Mouse (Mus musculus) cerebellum, postnatal 4 days (tissue): ENCODE results near the gene Pelo.

Experiments
- DNase-seq, 2 experiments: peaks; one replicate each; pipeline ENCODE4 v3.0.0; 2022; ENCODE audit warnings: low spot score in 2 of 2, mixed read lengths in 1 of 2

Gene Pelo

GRCm38 (mm10) chr13:115090069-115090976 lies at the start of gene Pelo:
Gene Pelo (minus strand): TSS chr13:115090186.
- DNase-seq = peak; percentile 85 to 91

GRCm38 (mm10) chr13:115138513-115138912 lies 48.5 kb upstream of the Pelo start:
- DNase-seq = no peak

GRCm38 (mm10) chr13:115136761-115137160 lies 46.8 kb upstream of the Pelo start:
- no peak for DNase-seq

GRCm38 (mm10) chr13:115132435-115132834 lies 42.4 kb upstream of the Pelo start:
- DNase-seq = no peak

GRCm38 (mm10) chr13:115131381-115131780 lies 41.4 kb upstream of the Pelo start:
- no peak for DNase-seq

- DNase-seq = no peak
These were observed 40.0 kb upstream of the Pelo start for GRCm38 (mm10) chr13:115130035-115130434.

- DNase-seq = no peak
These were observed 37.8 kb upstream of the Pelo start for GRCm38 (mm10) chr13:115127826-115128225.

GRCm38 (mm10) chr13:115126534-115126933 lies 36.5 kb upstream of the Pelo start:
- DNase-seq = no peak

- DNase-seq = no peak
These were observed 35.1 kb upstream of the Pelo start for GRCm38 (mm10) chr13:115125130-115125529.

- DNase-seq = no peak
These were observed 34.5 kb upstream of the Pelo start for GRCm38 (mm10) chr13:115124521-115124920.

- no peak for DNase-seq
These were observed 28.8 kb upstream of the Pelo start for GRCm38 (mm10) chr13:115118756-115119155.

GRCm38 (mm10) chr13:115118195-115118594 lies 28.2 kb upstream of the Pelo start:
- no peak for DNase-seq

GRCm38 (mm10) chr13:115116930-115117621 lies 27.1 kb upstream of the Pelo start:
- no peak for DNase-seq

- DNase-seq = no peak
These were observed 19.6 kb upstream of the Pelo start for GRCm38 (mm10) chr13:115109628-115110027.

GRCm38 (mm10) chr13:115107436-115107835 lies 17.4 kb upstream of the Pelo start:
- DNase-seq = no peak

GRCm38 (mm10) chr13:115106183-115106582 lies 16.2 kb upstream of the Pelo start:
- DNase-seq = no peak

GRCm38 (mm10) chr13:115102754-115103153 lies 12.8 kb upstream of the Pelo start:
- no peak for DNase-seq

GRCm38 (mm10) chr13:115101355-115102191 lies 11.6 kb upstream of the Pelo start, which contains the start of the genes Gm49395 and Itga1:
Gene Gm49395 (minus strand): TSS chr13:115101921.
Gene Itga1 (minus strand): TSS chr13:115101964.
- peak in 1 of 2 experiments; percentile 28 for DNase-seq

GRCm38 (mm10) chr13:115100381-115101177 lies 10.6 kb upstream of the Pelo start:
- no peak for DNase-seq

GRCm38 (mm10) chr13:115099381-115099780 lies 9.4 kb upstream of the Pelo start:
- DNase-seq = no peak

GRCm38 (mm10) chr13:115098227-115098626 lies 8.2 kb upstream of the Pelo start:
- DNase-seq = no peak
